Mouse (Mus musculus): ENCODE measurements at regions not wholly inside any gene's neighbourhood (a gene's known extent, or its start where the extent isn't known, plus 50 kb on each side); places are given as distances from the start of the nearest gene placed in this dataset.

DNA sequence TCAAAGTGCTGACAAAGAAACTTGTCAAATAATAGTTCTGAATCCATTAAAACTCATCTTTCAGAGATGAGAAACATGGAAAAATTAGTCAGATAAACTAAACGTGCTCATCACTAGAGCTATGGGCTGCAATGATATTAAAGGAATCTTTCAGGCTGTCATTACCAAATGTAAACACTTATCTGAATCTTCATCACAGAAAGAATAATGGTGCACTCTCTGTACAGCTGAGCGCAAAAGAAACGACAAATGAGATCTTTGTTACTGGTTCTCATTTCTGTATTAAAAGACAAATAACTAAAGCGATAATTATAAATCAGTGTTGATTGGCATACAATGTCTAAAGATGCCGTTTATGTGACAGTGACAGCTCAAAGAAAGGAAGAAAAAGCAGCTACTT lies 227.4 kb upstream of the Gpc6 start:
- TF ChIP-seq MYOG (IDR thresholded peaks at IDR 0.05; ENCODE audit: control insufficient read depth, extremely low read depth, insufficient read length) (no peak), CEBPB (IDR thresholded peaks at IDR 0.05; ENCODE audit: low read depth) (no peak), CTCF (IDR thresholded peaks at IDR 0.05; ENCODE audit: control insufficient read depth, insufficient read depth, insufficient read length) (no peak), MAX (IDR thresholded peaks at IDR 0.05) (no peak), MYOD1 (IDR thresholded peaks at IDR 0.05; ENCODE audit: control insufficient read depth, insufficient read length, low read depth) (no peak), FOSL1 (IDR thresholded peaks at IDR 0.05; ENCODE audit: insufficient read depth, low read length, poor library complexity, severe bottlenecking) (no peak), USF1 (IDR thresholded peaks at IDR 0.05; ENCODE audit: low read depth) (no peak)

All from C2C12 (cell line).